10 mouse cellular contexts compared by ENCODE assay signal in the genomic region with DNA sequence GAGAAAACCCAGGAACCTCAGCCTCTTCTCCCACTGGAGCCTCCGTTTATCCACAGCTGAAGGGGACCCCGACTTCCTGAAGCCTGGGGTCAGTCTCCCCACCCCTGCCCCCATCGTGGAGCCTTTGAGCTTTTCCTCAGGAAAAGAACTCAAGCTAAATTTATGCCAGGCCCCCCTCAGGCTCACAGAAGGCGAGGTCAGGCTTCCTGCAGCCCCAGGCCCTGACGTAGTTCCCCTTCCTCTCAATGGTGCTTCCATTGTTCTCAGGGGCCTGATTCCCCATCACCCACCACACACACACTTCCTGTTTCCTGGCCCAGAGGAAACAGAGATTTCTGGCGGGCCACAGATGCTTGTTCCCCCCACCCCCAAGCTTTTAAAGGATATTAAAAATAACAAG. TPM values are rescaled to one million over a fixed set of nuclear protein-coding genes. Genes with fewer than 3 reads are reported as not detected.
DNase-seq lines count a peak whose midpoint lies in the region; ATAC-seq and TF ChIP-seq lines count a peak whose summit lies in the region.
"Had no signal": no experiment of that assay in that cellular context is flagged by ENCODE, and none has a peak within 500 bp of the region (broad histone marks: within the 10 kb centered on the region; RNA-seq: fewer than 3 reads in every experiment).

No protein-coding gene starts in this region.

- WGBS in embryonic facial prominence, embryonic 11.5 days: 37% methylated on average over 6 of the region's 6 CpGs
- 43% methylated on average over 6 of the region's 6 CpGs for WGBS in intestine, embryonic 14.5 days
- WGBS in liver, embryonic 16.5 days (ENCODE audit: insufficient replicate concordance): 23% methylated on average over 6 of the region's 6 CpGs
- 44% methylated on average over 6 of the region's 6 CpGs for WGBS in stomach, postnatal 0 days

- no peak for ATAC-seq in embryonic facial prominence, embryonic 11.5 days (replicated peaks; ENCODE audit: insufficient number of reproducible peaks, low FRiP score, low TSS enrichment, low read depth)
- ATAC-seq in intestine, embryonic 14.5 days (replicated peaks; ENCODE audit: low FRiP score, low TSS enrichment, low read depth): no peak
- peak; percentile 25; the same call in 1 of the 2 replicates for ATAC-seq in liver, embryonic 16.5 days (ENCODE audit: low read depth)
- ATAC-seq in stomach, postnatal 0 days (ENCODE audit: low FRiP score, low TSS enrichment): no peak; the same call in 1 of the 2 replicates

- no peaks in the 10 kb centered on the region for H3K9me3 ChIP-seq in embryonic facial prominence, embryonic 11.5 days (replicated peaks; ENCODE audit: control insufficient read depth, low read length)
- H3K9me3 ChIP-seq in intestine, embryonic 14.5 days (ENCODE audit: control insufficient read depth, low read length): no peaks in the 10 kb centered on the region
- no peaks in the 10 kb centered on the region for H3K9me3 ChIP-seq in liver, embryonic 16.5 days (replicated peaks; ENCODE audit: control insufficient read depth, low read length)
- no peaks in the 10 kb centered on the region for H3K9me3 ChIP-seq in stomach, postnatal 0 days (ENCODE audit: control insufficient read depth, low read length)

- H3K4me3 ChIP-seq in embryonic facial prominence, embryonic 11.5 days (ENCODE audit: low read depth, low read length): no peak overlapping the region
- H3K4me3 ChIP-seq in intestine, embryonic 14.5 days (ENCODE audit: low read depth, low read length): no peak overlapping the region
- H3K4me3 ChIP-seq in liver, embryonic 16.5 days (ENCODE audit: low read depth, low read length): no peak overlapping the region
- no peak overlapping the region for H3K4me3 ChIP-seq in stomach, postnatal 0 days (ENCODE audit: low read depth, low read length)

- no peak overlapping the region for H3K4me2 ChIP-seq in embryonic facial prominence, embryonic 11.5 days (ENCODE audit: low read depth, low read length)
- no peak overlapping the region for H3K4me2 ChIP-seq in intestine, embryonic 14.5 days (ENCODE audit: low read length)
- H3K4me2 ChIP-seq in liver, embryonic 16.5 days (ENCODE audit: low read depth, low read length): no peak overlapping the region
- no peak overlapping the region for H3K4me2 ChIP-seq in stomach, postnatal 0 days (replicated peaks; ENCODE audit: low read depth)

- H3K4me1 ChIP-seq in embryonic facial prominence, embryonic 11.5 days (ENCODE audit: control insufficient read depth, insufficient read depth, low read length): no peaks in the 10 kb centered on the region; the same call in 1 of the 2 replicates
- H3K4me1 ChIP-seq in intestine, embryonic 14.5 days (replicated peaks; ENCODE audit: control insufficient read depth, insufficient read depth, low read length): peaks cover 8% of the 10 kb centered on the region; the same call in 1 of the 2 replicates
- H3K4me1 ChIP-seq in liver, embryonic 16.5 days (ENCODE audit: control insufficient read depth, low read depth, low read length): peaks cover 25% of the 10 kb centered on the region
- H3K4me1 ChIP-seq in stomach, postnatal 0 days (replicated peaks; ENCODE audit: control insufficient read depth, insufficient read depth): no peaks in the 10 kb centered on the region; the same call in 1 of the 2 replicates

- no peaks in the 10 kb centered on the region for H3K36me3 ChIP-seq in embryonic facial prominence, embryonic 11.5 days (replicated peaks; ENCODE audit: control insufficient read depth, insufficient read depth, low read depth, low read length)
- no peaks in the 10 kb centered on the region for H3K36me3 ChIP-seq in intestine, embryonic 14.5 days (ENCODE audit: control insufficient read depth, insufficient read depth, low read length)
- no peaks in the 10 kb centered on the region for H3K36me3 ChIP-seq in liver, embryonic 16.5 days (ENCODE audit: control insufficient read depth, insufficient read depth)
- no peaks in the 10 kb centered on the region for H3K36me3 ChIP-seq in stomach, postnatal 0 days (ENCODE audit: control insufficient read depth, insufficient read depth, low read length)

- peak; percentile 81 for TF ChIP-seq EP300 in stomach, postnatal 0 days (optimal IDR thresholded peaks at IDR 0.05)

- H3K27ac ChIP-seq in embryonic facial prominence, embryonic 11.5 days (replicated peaks; ENCODE audit: low read depth, low read length): peak overlapping the region; percentile 59
- peak overlapping the region; percentile 73 for H3K27ac ChIP-seq in intestine, embryonic 14.5 days (ENCODE audit: low read depth)
- no peak overlapping the region for H3K27ac ChIP-seq in liver, embryonic 16.5 days (ENCODE audit: low read length)
- H3K27ac ChIP-seq in stomach, postnatal 0 days (replicated peaks): peak overlapping the region; percentile 69; the same call in 1 of the 2 replicates

- no peak for TF ChIP-seq CTCF in stomach, postnatal 0 days (IDR thresholded peaks at IDR 0.05; ENCODE audit: low read depth)

- no peaks in the 10 kb centered on the region for H3K27me3 ChIP-seq in embryonic facial prominence, embryonic 11.5 days (ENCODE audit: control insufficient read depth, insufficient read depth, low read length)
- H3K27me3 ChIP-seq in intestine, embryonic 14.5 days (replicated peaks; ENCODE audit: control insufficient read depth, insufficient read depth, low read length): no peaks in the 10 kb centered on the region
- H3K27me3 ChIP-seq in liver, embryonic 16.5 days (ENCODE audit: control insufficient read depth, insufficient read depth, low read depth, low read length): no peaks in the 10 kb centered on the region
- no peaks in the 10 kb centered on the region for H3K27me3 ChIP-seq in stomach, postnatal 0 days (ENCODE audit: control insufficient read depth, insufficient read depth, low read length)

- H3K9ac ChIP-seq in embryonic facial prominence, embryonic 11.5 days (replicated peaks; ENCODE audit: low read length): peak overlapping the region; percentile 4
- H3K9ac ChIP-seq in intestine, embryonic 14.5 days (ENCODE audit: low read length): no peak overlapping the region
- H3K9ac ChIP-seq in liver, embryonic 16.5 days (ENCODE audit: low read depth, low read length): no peak overlapping the region
- no peak overlapping the region for H3K9ac ChIP-seq in stomach, postnatal 0 days (ENCODE audit: low read length)

- peak; percentile 45 for DNase-seq in embryo, embryonic 10.5 days (ENCODE audit: low spot score)
- DNase-seq in embryo, embryonic 9.5 days (ENCODE audit: extremely low spot score): no peak
- DNase-seq in embryonic facial prominence, embryonic 11.5 days (ENCODE audit: low spot score): peak; percentile 48
- no peak for DNase-seq in intestine, embryonic 14.5 days (ENCODE audit: low spot score)
- no peak for DNase-seq in stomach, postnatal 0 days (ENCODE audit: low spot score)
- no peak for DNase-seq in testis, postnatal 14 days (ENCODE audit: low spot score)
- no peak for DNase-seq in ovary, postnatal 10 days (ENCODE audit: low spot score)

RNA-seq across cellular contexts. Expression of a gene that starts 1.4 kb away (rescaled TPM):
- 54.3 and 74.6 TPM in 2 replicates for polyA plus RNA-seq in embryonic facial prominence, embryonic 11.5 days (2014; fragmentation: Nextera tagmentation; extraction: Ambion mirVana)
- polyA plus RNA-seq in intestine, embryonic 14.5 days (2014; fragmentation: Nextera tagmentation; extraction: Ambion mirVana): 129 and 135 TPM in 2 replicates
- 50.9 and 54.3 TPM in 2 replicates for polyA plus RNA-seq in liver, embryonic 16.5 days (2015; fragmentation: Nextera tagmentation; extraction: Ambion mirVana)
- 49.7 and 54.3 TPM in 2 replicates for polyA plus RNA-seq in stomach, postnatal 0 days (2015; fragmentation: Nextera tagmentation; extraction: Ambion mirVana)

RNA-seq across cellular contexts. Expression of a gene that starts 8.1 kb away (rescaled TPM):
- not detected in 2 replicates for polyA plus RNA-seq in embryonic facial prominence, embryonic 11.5 days (2014; fragmentation: Nextera tagmentation; extraction: Ambion mirVana)
- not detected in 2 replicates for polyA plus RNA-seq in intestine, embryonic 14.5 days (2014; fragmentation: Nextera tagmentation; extraction: Ambion mirVana)
- polyA plus RNA-seq in liver, embryonic 16.5 days (2015; fragmentation: Nextera tagmentation; extraction: Ambion mirVana): not detected in 2 replicates
- polyA plus RNA-seq in stomach, postnatal 0 days (2015; fragmentation: Nextera tagmentation; extraction: Ambion mirVana): 0.18 TPM in 1 of 2 replicates, not detected in the other
- polyA plus RNA-seq: C2C12; gonadal fat pad, adult 2 months had no signal

RNA-seq across cellular contexts. Expression of a gene that starts 25.8 kb away (rescaled TPM):
- 8.7 and 13.1 TPM in 2 replicates for polyA plus RNA-seq in embryonic facial prominence, embryonic 11.5 days (2014; fragmentation: Nextera tagmentation; extraction: Ambion mirVana)
- polyA plus RNA-seq in intestine, embryonic 14.5 days (2014; fragmentation: Nextera tagmentation; extraction: Ambion mirVana): 47.5 and 53.8 TPM in 2 replicates
- polyA plus RNA-seq in liver, embryonic 16.5 days (2015; fragmentation: Nextera tagmentation; extraction: Ambion mirVana): 58.3 and 65.7 TPM in 2 replicates
- polyA plus RNA-seq in stomach, postnatal 0 days (2015; fragmentation: Nextera tagmentation; extraction: Ambion mirVana): 109 and 120 TPM in 2 replicates

RNA-seq across cellular contexts. Expression of a gene that starts 49.9 kb away (rescaled TPM):
- 40.4 and 44.4 TPM in 2 replicates for polyA plus RNA-seq in embryonic facial prominence, embryonic 11.5 days (2014; fragmentation: Nextera tagmentation; extraction: Ambion mirVana)
- polyA plus RNA-seq in intestine, embryonic 14.5 days (2014; fragmentation: Nextera tagmentation; extraction: Ambion mirVana): 39.7 and 41.3 TPM in 2 replicates
- polyA plus RNA-seq in liver, embryonic 16.5 days (2015; fragmentation: Nextera tagmentation; extraction: Ambion mirVana): 0.61 and 1.3 TPM in 2 replicates
- 10.9 and 13.4 TPM in 2 replicates for polyA plus RNA-seq in stomach, postnatal 0 days (2015; fragmentation: Nextera tagmentation; extraction: Ambion mirVana)

Comparison
In these comparisons a context has a peak if more than half of its experiments do, and no peak if none do; other contexts are left out.
1. DNase-seq: peak in embryo, embryonic 10.5 days (single experiment) and embryonic facial prominence, embryonic 11.5 days (single experiment); none in embryo, embryonic 9.5 days (single experiment), intestine, embryonic 14.5 days (single experiment), stomach, postnatal 0 days (single experiment), testis, postnatal 14 days (single experiment) and ovary, postnatal 10 days (single experiment).